Mouse (Mus musculus) liver, embryonic 16.5 days (tissue): ENCODE data around the gene Pknox2. TPM values are rescaled to one million over a fixed set of nuclear protein-coding genes. Genes with fewer than 3 reads are reported as not detected.

Source experiments
- ATAC-seq: fragments of 200-750 bp; cut with Nextera tagmentation; 2 replicates; pipeline ENCODE4 v1.8.0; 2017; ENCODE audit warnings: low read depth, mild to moderate bottlenecking, moderate number of reproducible peaks, moderate library complexity
- H3K27ac ChIP-seq: fragments of 300-500 bp; sonication (generic); 2 replicates; pipeline ENCODE4 v1.5.1; 2014; ENCODE audit warnings: mild to moderate bottlenecking, low read length
- H3K27me3 ChIP-seq: fragments of 300-500 bp; sonication (generic); 2 replicates; pipeline ENCODE4 v1.6.1; 2014; ENCODE audit warnings: low read depth, low read length, mixed read lengths; ENCODE audit not compliant: control insufficient read depth, insufficient read depth
- H3K36me3 ChIP-seq: fragments of 300-500 bp; sonication (generic); 2 replicates; pipeline ENCODE4 v1.6.1; 2014; ENCODE audit warnings: mild to moderate bottlenecking; ENCODE audit not compliant: control insufficient read depth, insufficient read depth
- H3K4me1 ChIP-seq: fragments of 300-500 bp; sonication (generic); 2 replicates; pipeline ENCODE4 v1.6.1; 2014; ENCODE audit warnings: low read depth, low read length, mixed read lengths; ENCODE audit not compliant: control insufficient read depth
- H3K4me2 ChIP-seq: fragments of 300-500 bp; sonication (generic); 2 replicates; pipeline ENCODE4 v1.6.1; 2014; ENCODE audit warnings: low read depth, low read length, mixed read lengths
- H3K4me3 ChIP-seq: fragments of 300-500 bp; sonication (generic); 2 replicates; pipeline ENCODE4 v1.5.1; 2014; ENCODE audit warnings: low read depth, mild to moderate bottlenecking, low read length
- H3K9ac ChIP-seq: fragments of 300-500 bp; sonication (generic); 2 replicates; pipeline ENCODE4 v1.6.1; 2014; ENCODE audit warnings: low read depth, low read length
- H3K9me3 ChIP-seq: fragments of 300-500 bp; sonication (generic); replicated peaks from 2 replicates; pipeline ENCODE4 v1.6.1; 2016; ENCODE audit warnings: low read length; ENCODE audit not compliant: control insufficient read depth
- WGBS: fragments of 180-500 bp; shearing (Covaris S2); extraction: QIAGEN DNeasy Blood & Tissue Kit; methylation state at CpG from one replicate; pipeline ENCODE4 v1.1.7; 2014; ENCODE audit not compliant: insufficient replicate concordance; 5-methylcytosine and 5-hydroxymethylcytosine counted together
- polyA plus RNA-seq: library from polyadenylated mRNA; unstranded; fragments of >200 nt; fragmentation: Nextera tagmentation; extraction: Ambion mirVana; gene quantifications from 2 replicates; pipeline ENCODE4 v1.2.1, GENCODE M21; 2015

Gene Pknox2
- polyA plus RNA-seq, 1 experiment from 2014 or later = 0.50 TPM

DNA sequence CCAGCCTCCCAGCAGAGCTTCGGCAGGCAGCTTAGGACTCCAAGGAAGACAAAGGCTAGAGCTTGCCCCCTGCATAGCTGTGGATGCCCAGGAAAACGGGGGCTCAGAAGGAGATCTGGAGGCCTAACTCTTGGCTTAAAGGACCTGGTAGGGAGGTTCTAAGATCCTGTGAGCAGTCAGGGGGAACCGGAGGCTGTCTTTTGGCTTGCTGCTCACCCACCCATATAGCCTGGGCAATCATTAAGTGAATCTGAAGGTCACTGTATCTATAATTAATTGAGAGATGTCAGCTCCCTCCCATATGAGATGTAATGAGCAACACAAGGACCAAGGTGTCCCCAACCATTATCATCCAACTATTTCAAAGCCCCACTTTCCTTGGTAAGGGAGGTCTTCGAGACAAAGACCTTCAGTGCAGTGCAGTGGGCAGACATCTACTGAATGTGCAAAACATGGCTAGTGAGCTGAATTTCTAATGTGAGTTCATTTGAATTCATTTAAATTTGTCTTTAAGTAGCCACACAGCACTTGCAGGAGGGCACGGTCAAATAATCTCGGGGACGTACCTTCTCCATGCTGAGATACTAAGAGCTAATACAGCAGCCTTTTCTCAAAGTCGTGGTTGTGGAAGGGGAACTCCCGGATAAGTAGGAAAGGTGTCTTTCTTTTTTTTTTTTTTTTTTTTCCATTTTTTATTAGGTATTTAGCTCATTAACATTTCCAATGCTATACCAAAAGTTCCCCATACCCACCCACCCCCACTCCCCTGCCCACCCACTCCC is 30.4 kb downstream of the Pknox2 start:
- Histone ChIP-seq H3K4me1 (no peaks in the 10 kb centered on the region), H3K27ac (no peak overlapping the region), H3K4me2 (no peak overlapping the region), H3K36me3 (no peaks in the 10 kb centered on the region), H3K4me3 (no peak overlapping the region), H3K27me3 (no peaks in the 10 kb centered on the region), H3K9ac (no peak overlapping the region), H3K9me3 (no peaks in the 10 kb centered on the region)
- no peak for ATAC-seq
- WGBS = 68% methylated on average over 9 of the region's 9 CpGs

DNA sequence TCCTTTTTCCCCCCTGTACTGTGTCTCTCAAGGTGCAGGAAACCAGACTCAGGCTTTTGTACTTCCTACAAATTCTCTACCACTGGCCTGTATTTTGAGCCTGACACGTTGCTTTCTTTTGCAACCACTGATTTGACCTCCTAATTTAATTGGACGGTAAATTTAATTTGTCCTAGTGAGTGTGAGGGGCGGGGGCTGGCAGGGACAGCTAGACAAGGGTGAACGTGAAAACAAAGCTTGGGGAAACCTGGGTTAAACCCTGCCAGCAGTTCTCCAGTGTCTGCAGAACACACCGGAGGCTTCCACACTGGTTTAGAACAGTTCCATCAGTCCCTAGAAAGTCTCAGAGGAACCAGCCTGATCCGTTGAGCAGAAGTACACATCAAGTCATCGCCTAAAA is 31.4 kb downstream of the Pknox2 start:
- Histone ChIP-seq H3K9me3 (no peaks in the 10 kb centered on the region), H3K27me3 (no peaks in the 10 kb centered on the region), H3K4me3 (no peak overlapping the region), H3K4me2 (no peak overlapping the region), H3K27ac (no peak overlapping the region), H3K36me3 (no peaks in the 10 kb centered on the region), H3K9ac (no peak overlapping the region), H3K4me1 (no peaks in the 10 kb centered on the region)
- no peak for ATAC-seq
- 59% methylated on average over 7 of the region's 7 CpGs for WGBS

DNA sequence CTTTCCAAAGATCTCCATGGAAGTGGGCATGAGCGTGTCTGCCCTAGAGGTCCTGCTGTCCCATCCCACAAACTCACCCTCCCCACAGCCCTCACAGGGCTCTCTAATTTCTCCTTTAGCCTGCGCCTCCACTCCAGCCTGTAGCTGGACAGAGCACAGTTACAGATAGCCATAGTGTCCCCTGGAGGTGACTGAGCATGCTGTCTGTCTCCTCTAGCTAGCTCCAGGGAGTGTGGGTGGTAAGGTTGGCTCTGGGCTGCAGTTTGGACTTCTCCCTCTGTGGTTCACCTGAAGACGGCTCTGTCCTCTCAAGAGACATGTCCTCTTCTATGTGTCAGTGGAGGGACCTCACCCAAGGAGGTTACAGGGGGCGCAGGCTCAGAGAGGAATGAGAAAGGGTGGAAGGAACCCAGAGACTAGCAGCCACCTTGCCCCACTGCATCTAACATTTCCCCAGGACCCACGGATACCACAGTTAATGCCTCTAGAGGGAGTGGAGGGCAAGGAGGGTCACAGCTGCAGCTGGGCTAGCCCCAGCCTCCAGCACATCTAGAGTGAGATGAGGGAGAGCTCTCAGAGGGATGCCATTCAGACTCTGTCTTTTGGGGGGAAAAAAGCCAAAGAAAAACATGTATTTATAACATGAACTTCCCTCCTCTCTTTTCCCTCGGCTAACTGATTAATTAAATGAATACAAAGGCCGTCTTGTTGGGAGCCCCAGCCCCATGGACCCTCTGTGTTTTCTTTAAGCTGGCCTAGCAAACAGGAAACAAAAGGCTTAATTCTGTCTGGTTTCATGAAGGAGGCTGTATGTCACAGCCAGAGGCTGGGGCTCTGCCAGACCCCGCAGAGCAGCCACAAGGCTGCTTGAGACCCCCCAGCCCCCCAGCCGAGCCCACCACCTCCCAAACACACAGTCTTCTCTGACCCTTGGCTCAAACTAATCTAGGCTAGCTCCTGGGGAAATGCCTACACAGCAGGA is 32.6 kb downstream of the Pknox2 start:
- Histone ChIP-seq H3K4me2 (no peak overlapping the region), H3K9me3 (no peaks in the 10 kb centered on the region), H3K36me3 (no peaks in the 10 kb centered on the region), H3K27me3 (no peaks in the 10 kb centered on the region), H3K4me3 (no peak overlapping the region), H3K9ac (no peak overlapping the region), H3K4me1 (no peaks in the 10 kb centered on the region), H3K27ac (no peak overlapping the region)
- no peak for ATAC-seq
- WGBS = 39% methylated on average over 9 of the region's 9 CpGs

DNA sequence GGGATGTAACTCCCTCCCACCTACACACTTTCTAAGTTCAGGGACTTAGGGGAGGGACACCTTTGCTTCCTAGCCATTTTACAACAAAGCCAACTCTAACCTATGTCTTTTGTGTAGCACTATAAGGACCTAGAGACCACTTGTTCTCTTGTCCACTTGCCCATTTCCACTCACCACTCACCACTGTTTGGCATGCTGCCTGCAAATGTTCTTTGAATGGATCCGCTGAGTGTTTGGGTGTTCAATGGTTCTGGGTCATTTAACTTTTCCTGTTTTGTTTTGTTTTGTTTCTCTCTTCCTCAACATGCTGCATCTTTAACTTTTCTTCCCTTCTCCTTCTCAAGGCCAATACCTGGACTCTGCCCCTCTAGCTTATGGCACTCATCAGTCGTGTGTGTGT is 39.7 kb downstream of the Pknox2 start:
- Histone ChIP-seq H3K27me3 (no peaks in the 10 kb centered on the region), H3K4me2 (no peak overlapping the region), H3K4me1 (no peaks in the 10 kb centered on the region), H3K9ac (no peak overlapping the region), H3K27ac (no peak overlapping the region), H3K9me3 (no peaks in the 10 kb centered on the region), H3K4me3 (no peak overlapping the region), H3K36me3 (no peaks in the 10 kb centered on the region)
- no peak for ATAC-seq
- 67% methylated on average over 2 of the region's 2 CpGs for WGBS

DNA sequence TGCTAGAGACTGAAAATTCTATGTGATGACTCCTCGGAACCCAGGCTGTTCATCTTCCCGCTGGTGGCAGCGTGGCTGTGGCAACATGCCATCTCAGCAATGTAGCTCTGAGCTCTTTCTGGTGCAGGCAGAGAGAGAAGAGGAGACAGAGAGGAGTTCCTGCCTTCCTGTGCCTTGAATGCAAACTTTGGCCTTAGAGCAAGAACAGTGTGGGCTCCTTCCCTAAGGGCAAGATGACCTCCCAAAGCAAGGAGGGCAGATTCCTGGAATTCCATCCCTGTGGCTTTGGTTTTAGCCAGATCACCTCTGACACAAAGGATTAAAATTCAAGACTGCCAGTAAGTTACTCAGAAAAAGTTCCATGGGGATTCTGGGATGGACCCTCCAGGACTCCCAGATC is 40.4 kb downstream of the Pknox2 start:
- Histone ChIP-seq H3K27ac (no peak overlapping the region), H3K27me3 (no peaks in the 10 kb centered on the region), H3K4me1 (no peaks in the 10 kb centered on the region), H3K9me3 (no peaks in the 10 kb centered on the region), H3K36me3 (no peaks in the 10 kb centered on the region), H3K4me3 (no peak overlapping the region), H3K4me2 (no peak overlapping the region), H3K9ac (no peak overlapping the region)
- no peak for ATAC-seq
- WGBS = 61% methylated on average over 3 of the region's 3 CpGs

DNA sequence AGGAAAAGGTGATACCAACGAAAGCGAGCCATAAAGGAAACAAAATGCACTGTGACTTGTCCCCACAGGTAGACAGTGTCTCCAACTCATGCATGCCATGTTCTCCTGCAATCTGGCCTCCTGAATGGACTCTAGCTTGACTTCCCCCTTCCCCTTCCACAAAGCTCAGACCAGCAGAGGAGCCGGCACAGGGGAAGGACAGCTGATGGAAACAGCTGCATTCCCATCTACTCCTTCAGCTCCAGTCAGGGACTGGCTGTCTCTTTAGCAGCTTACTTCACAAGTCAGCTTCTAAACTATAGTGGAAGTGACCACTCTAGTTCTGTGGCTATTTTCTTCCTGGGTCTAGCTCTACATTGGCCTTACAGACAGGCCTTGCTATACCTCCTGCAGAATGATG is 43.0 kb downstream of the Pknox2 start:
- 62% methylated on average over 3 of the region's 3 CpGs for WGBS
- Histone ChIP-seq H3K4me3 (no peak overlapping the region), H3K36me3 (no peaks in the 10 kb centered on the region), H3K9me3 (no peaks in the 10 kb centered on the region), H3K9ac (no peak overlapping the region), H3K4me1 (no peaks in the 10 kb centered on the region), H3K4me2 (no peak overlapping the region), H3K27ac (no peak overlapping the region), H3K27me3 (no peaks in the 10 kb centered on the region)
- ATAC-seq = no peak

DNA sequence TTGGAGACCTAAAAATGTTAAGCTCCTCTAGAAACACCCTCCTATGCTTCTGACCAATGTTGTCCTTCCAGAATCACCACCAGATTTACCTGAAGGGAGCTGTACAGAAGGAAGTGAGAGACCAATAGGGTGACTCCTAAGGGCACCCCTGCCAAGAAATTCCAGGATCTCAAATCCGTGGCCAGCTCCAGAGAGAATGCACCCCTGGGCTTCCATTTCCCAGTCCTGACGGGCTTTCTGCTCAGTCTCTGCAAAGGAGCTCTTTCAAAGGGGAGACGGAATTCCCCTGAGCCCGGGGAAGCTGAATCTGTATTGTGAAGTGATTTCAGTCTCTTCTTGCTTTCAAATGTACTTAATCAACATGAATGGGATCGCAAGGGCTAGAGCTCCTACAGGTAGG is 43.4 kb downstream of the Pknox2 start:
- Histone ChIP-seq H3K4me2 (no peak overlapping the region), H3K9ac (no peak overlapping the region), H3K27me3 (no peaks in the 10 kb centered on the region), H3K36me3 (no peaks in the 10 kb centered on the region), H3K4me1 (no peaks in the 10 kb centered on the region), H3K4me3 (no peak overlapping the region), H3K27ac (no peak overlapping the region), H3K9me3 (no peaks in the 10 kb centered on the region)
- no peak for ATAC-seq
- 48% methylated on average over 5 of the region's 5 CpGs for WGBS

DNA sequence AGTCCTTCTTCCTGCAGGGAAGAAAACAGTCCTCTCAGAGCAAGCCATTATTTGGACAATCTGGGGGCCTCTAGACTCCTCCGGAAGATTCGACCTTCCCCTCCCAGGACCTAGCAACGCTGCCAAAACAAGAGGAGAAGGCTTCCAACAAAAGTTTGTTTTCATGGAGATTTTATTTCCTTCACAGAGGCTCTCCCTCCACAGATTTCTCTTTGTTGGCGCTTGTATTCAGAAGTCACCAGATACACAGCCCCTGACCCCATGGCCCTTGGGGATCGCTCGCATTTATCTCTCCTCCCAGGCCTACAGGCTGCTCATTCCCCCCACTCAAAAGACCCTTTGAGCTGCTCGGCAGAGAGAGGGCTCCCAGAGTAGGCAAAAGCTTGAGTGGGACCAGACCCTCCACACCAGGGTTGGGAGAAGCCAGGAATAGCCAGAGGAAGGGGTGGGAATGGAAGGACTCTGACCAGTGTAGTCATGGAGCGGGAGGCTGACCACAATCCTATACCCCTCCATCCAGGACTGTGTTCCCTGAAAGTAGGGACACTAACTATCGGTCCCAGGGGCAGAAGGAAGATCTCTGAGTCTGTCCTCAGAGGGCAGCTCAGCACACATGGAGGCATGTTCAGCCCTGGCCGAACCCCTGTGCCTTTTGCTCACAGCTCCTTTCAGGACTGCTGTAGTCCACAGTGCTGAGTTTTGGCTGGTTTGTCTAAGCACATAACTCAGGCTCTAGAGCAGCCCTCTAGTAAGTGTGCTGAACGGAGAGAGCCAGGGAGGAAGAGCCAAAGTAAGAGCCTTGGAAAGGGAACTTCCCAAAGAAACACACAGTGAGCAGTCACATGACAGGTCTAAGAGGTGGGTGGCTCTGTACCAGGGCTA is 45.9 kb downstream of the Pknox2 start:
- Histone ChIP-seq H3K4me2 (no peak overlapping the region), H3K9me3 (no peaks in the 10 kb centered on the region), H3K9ac (no peak overlapping the region), H3K36me3 (no peaks in the 10 kb centered on the region), H3K27me3 (no peaks in the 10 kb centered on the region), H3K4me3 (no peak overlapping the region), H3K27ac (no peak overlapping the region), H3K4me1 (no peaks in the 10 kb centered on the region)
- ATAC-seq = no peak
- WGBS = 61% methylated on average over 11 of the region's 11 CpGs
